Mouse (Mus musculus) heart, embryonic 12.5 days (tissue): ENCODE measurements around the gene Prim2. TPM values are rescaled to one million over a fixed set of nuclear protein-coding genes. Genes with fewer than 3 reads are reported as not detected.

Source experiments
- ATAC-seq: fragments of 200-750 bp; cut with Nextera tagmentation; 2 replicates; pipeline ENCODE4 v1.8.0; 2017; ENCODE audit warnings: moderate TSS enrichment, moderate library complexity; ENCODE audit not compliant: insufficient number of reproducible peaks, low FRiP score
- H3K27ac ChIP-seq: fragments of 300-500 bp; sonication (generic); 2 replicates; pipeline ENCODE4 v1.5.1; 2016; ENCODE audit warnings: mild to moderate bottlenecking, moderate library complexity; ENCODE audit not compliant: poor library complexity, severe bottlenecking
- H3K27me3 ChIP-seq: fragments of 300-500 bp; sonication (generic); replicated peaks from 2 replicates; pipeline ENCODE4 v1.6.1; 2016; ENCODE audit warnings: mild to moderate bottlenecking, moderate library complexity
- H3K36me3 ChIP-seq: fragments of 300-500 bp; sonication (generic); 2 replicates; pipeline ENCODE4 v1.6.1; 2016; ENCODE audit warnings: mild to moderate bottlenecking, moderate library complexity
- H3K4me1 ChIP-seq: fragments of 300-500 bp; sonication (generic); replicated peaks from 2 replicates; pipeline ENCODE4 v1.6.1; 2016; ENCODE audit warnings: mild to moderate bottlenecking
- H3K4me2 ChIP-seq: fragments of 300-500 bp; sonication (generic); 2 replicates; pipeline ENCODE4 v1.6.1; 2016; ENCODE audit warnings: mild to moderate bottlenecking, moderate library complexity
- H3K4me3 ChIP-seq: fragments of 300-500 bp; sonication (generic); 2 replicates; pipeline ENCODE4 v1.5.1; 2016; ENCODE audit warnings: mild to moderate bottlenecking
- H3K9ac ChIP-seq: fragments of 300-500 bp; sonication (generic); 2 replicates; pipeline ENCODE4 v1.6.1; 2016; ENCODE audit warnings: mild to moderate bottlenecking, moderate library complexity
- H3K9me3 ChIP-seq: fragments of 300-500 bp; sonication (generic); replicated peaks from 2 replicates; pipeline ENCODE4 v1.6.1; 2016; ENCODE audit warnings: mild to moderate bottlenecking, moderate library complexity
- WGBS: fragments of 180-500 bp; shearing (Covaris S2); methylation state at CpG from one replicate; pipeline ENCODE4 v1.1.7; 2016; 5-methylcytosine and 5-hydroxymethylcytosine counted together
- polyA plus RNA-seq: library from polyadenylated mRNA; unstranded; fragments of >200 nt; fragmentation: Nextera tagmentation; extraction: Ambion mirVana; gene quantifications from 2 replicates; pipeline ENCODE4 v1.2.1, GENCODE M21; 2016

Gene Prim2
- polyA plus RNA-seq, 1 experiment from 2014 or later = 20.9 TPM

- 77% methylated on average over 5 of the region's 5 CpGs for WGBS
Observed at GRCm38 (mm10) chr1:33604087-33604699, 65.4 kb downstream of the Prim2 start.

GRCm38 (mm10) chr1:33599698-33600097 lies 69.9 kb downstream of the Prim2 start:
- H3K9ac ChIP-seq = no peak overlapping the region
- 94% methylated on average over 3 of the region's 3 CpGs for WGBS
- H3K9me3 ChIP-seq = no peaks in the 10 kb centered on the region
- H3K4me1 ChIP-seq = no peaks in the 10 kb centered on the region
- no peak overlapping the region for H3K27ac ChIP-seq
- H3K36me3 ChIP-seq = no peaks in the 10 kb centered on the region
- no peak for ATAC-seq
- H3K27me3 ChIP-seq = no peaks in the 10 kb centered on the region
- no peak overlapping the region for H3K4me3 ChIP-seq
- H3K4me2 ChIP-seq = no peak overlapping the region

More at GRCm38 (mm10) chr1:33604087-33604699, 65.4 kb downstream of the Prim2 start:
- H3K4me3 ChIP-seq = no peak overlapping the region
- ATAC-seq = no peak
- no peaks in the 10 kb centered on the region for H3K27me3 ChIP-seq
- peaks cover 8% of the 10 kb centered on the region; the same call in 1 of the 2 replicates for H3K36me3 ChIP-seq
- no peaks in the 10 kb centered on the region for H3K4me1 ChIP-seq
- 0 out of 2 replicates have a peak, but pooled peaks cover 7% of the 10 kb centered on the region for H3K9me3 ChIP-seq
- no peak overlapping the region for H3K9ac ChIP-seq
- H3K4me2 ChIP-seq = no peak overlapping the region
- no peak overlapping the region for H3K27ac ChIP-seq

GRCm38 (mm10) chr1:33599019-33599667 lies 70.5 kb downstream of the Prim2 start:
- no peak for ATAC-seq
- H3K4me1 ChIP-seq = no peaks in the 10 kb centered on the region
- H3K4me3 ChIP-seq = no peak overlapping the region
- H3K36me3 ChIP-seq = no peaks in the 10 kb centered on the region
- no peaks in the 10 kb centered on the region for H3K9me3 ChIP-seq
- H3K27ac ChIP-seq = no peak overlapping the region
- WGBS = 76% methylated on average over 5 of the region's 5 CpGs
- H3K9ac ChIP-seq = no peak overlapping the region
- H3K27me3 ChIP-seq = no peaks in the 10 kb centered on the region
- no peak overlapping the region for H3K4me2 ChIP-seq

GRCm38 (mm10) chr1:33597043-33597442 lies 72.6 kb downstream of the Prim2 start:
- Histone ChIP-seq H3K4me3 (no peak overlapping the region), H3K27me3 (no peaks in the 10 kb centered on the region), H3K4me2 (no peak overlapping the region), H3K4me1 (no peaks in the 10 kb centered on the region), H3K9me3 (no peaks in the 10 kb centered on the region), H3K27ac (no peak overlapping the region), H3K9ac (no peak overlapping the region), H3K36me3 (no peaks in the 10 kb centered on the region)
- WGBS = 73% methylated on average over 1 of the region's 1 CpGs
- ATAC-seq = no peak

GRCm38 (mm10) chr1:33595936-33596335 lies 73.7 kb downstream of the Prim2 start:
- no peak for ATAC-seq
- no peaks in the 10 kb centered on the region for H3K27me3 ChIP-seq
- no peak overlapping the region for H3K9ac ChIP-seq
- H3K4me1 ChIP-seq = no peaks in the 10 kb centered on the region
- 79% methylated on average over 2 of the region's 2 CpGs for WGBS
- no peak overlapping the region for H3K4me2 ChIP-seq
- no peaks in the 10 kb centered on the region for H3K36me3 ChIP-seq
- no peaks in the 10 kb centered on the region for H3K9me3 ChIP-seq
- no peak overlapping the region for H3K4me3 ChIP-seq
- no peak overlapping the region for H3K27ac ChIP-seq

- H3K4me1 ChIP-seq = no peaks in the 10 kb centered on the region
- no peaks in the 10 kb centered on the region for H3K27me3 ChIP-seq
- H3K9ac ChIP-seq = no peak overlapping the region
- H3K4me3 ChIP-seq = no peak overlapping the region
- no peaks in the 10 kb centered on the region for H3K36me3 ChIP-seq
- no peaks in the 10 kb centered on the region for H3K9me3 ChIP-seq
- ATAC-seq = no peak
- H3K27ac ChIP-seq = no peak overlapping the region
- H3K4me2 ChIP-seq = no peak overlapping the region
- WGBS = 92% methylated on average over 2 of the region's 2 CpGs
Observed at GRCm38 (mm10) chr1:33594966-33595365, 74.6 kb downstream of the Prim2 start.

- H3K27ac ChIP-seq = no peak overlapping the region
- no peak for ATAC-seq
- no peak overlapping the region for H3K4me2 ChIP-seq
Observed at GRCm38 (mm10) chr1:33593718-33594388, 75.7 kb downstream of the Prim2 start.

GRCm38 (mm10) chr1:33591997-33592608 lies 77.5 kb downstream of the Prim2 start:
- Histone ChIP-seq H3K27ac (no peak overlapping the region), H3K4me1 (no peaks in the 10 kb centered on the region), H3K4me3 (no peak overlapping the region), H3K27me3 (no peaks in the 10 kb centered on the region), H3K4me2 (no peak overlapping the region), H3K36me3 (no peaks in the 10 kb centered on the region), H3K9me3 (no peaks in the 10 kb centered on the region), H3K9ac (no peak overlapping the region)
- WGBS = 92% methylated on average over 7 of the region's 7 CpGs
- ATAC-seq = no peak

More at GRCm38 (mm10) chr1:33593718-33594388, 75.7 kb downstream of the Prim2 start:
- Histone ChIP-seq H3K9me3 (no peaks in the 10 kb centered on the region), H3K4me1 (no peaks in the 10 kb centered on the region), H3K27me3 (no peaks in the 10 kb centered on the region), H3K36me3 (no peaks in the 10 kb centered on the region), H3K9ac (no peak overlapping the region), H3K4me3 (no peak overlapping the region)
- 89% methylated on average over 4 of the region's 4 CpGs for WGBS

- Histone ChIP-seq H3K27ac (no peak overlapping the region), H3K4me2 (no peak overlapping the region), H3K4me3 (no peak overlapping the region), H3K9me3 (no peaks in the 10 kb centered on the region), H3K36me3 (no peaks in the 10 kb centered on the region), H3K9ac (no peak overlapping the region), H3K4me1 (no peaks in the 10 kb centered on the region), H3K27me3 (no peaks in the 10 kb centered on the region)
- ATAC-seq = no peak
- 83% methylated on average over 8 of the region's 8 CpGs for WGBS
Observed at GRCm38 (mm10) chr1:33590556-33591411, 78.8 kb downstream of the Prim2 start.

- Histone ChIP-seq H3K4me2 (no peak overlapping the region), H3K4me3 (no peak overlapping the region), H3K27ac (no peak overlapping the region), H3K9ac (no peak overlapping the region), H3K4me1 (peaks cover under 1% of the 10 kb centered on the region), H3K9me3 (no peaks in the 10 kb centered on the region), H3K36me3 (no peaks in the 10 kb centered on the region), H3K27me3 (no peaks in the 10 kb centered on the region)
- 70% methylated on average over 2 of the region's 2 CpGs for WGBS
- no peak for ATAC-seq
Observed at GRCm38 (mm10) chr1:33589531-33589930, 80.1 kb downstream of the Prim2 start.
